Mouse (Mus musculus) liver, adult 2 months (tissue): ENCODE results near the gene Mief2.

Experiments
- CTCF ChIP-seq: fragments of 200-500 bp; IDR thresholded peaks from 2 replicates; pipeline ENCODE4 v1.5.1; 2011; ENCODE audit warnings: low read depth, low read length, control low read depth
- POLR2A ChIP-seq: fragments of 200-500 bp; IDR thresholded peaks from 2 replicates; pipeline ENCODE4 v1.6.1; 2011; ENCODE audit warnings: low read length, control low read depth; ENCODE audit not compliant: insufficient read depth; ENCODE audit errors: extremely low read depth

DNA sequence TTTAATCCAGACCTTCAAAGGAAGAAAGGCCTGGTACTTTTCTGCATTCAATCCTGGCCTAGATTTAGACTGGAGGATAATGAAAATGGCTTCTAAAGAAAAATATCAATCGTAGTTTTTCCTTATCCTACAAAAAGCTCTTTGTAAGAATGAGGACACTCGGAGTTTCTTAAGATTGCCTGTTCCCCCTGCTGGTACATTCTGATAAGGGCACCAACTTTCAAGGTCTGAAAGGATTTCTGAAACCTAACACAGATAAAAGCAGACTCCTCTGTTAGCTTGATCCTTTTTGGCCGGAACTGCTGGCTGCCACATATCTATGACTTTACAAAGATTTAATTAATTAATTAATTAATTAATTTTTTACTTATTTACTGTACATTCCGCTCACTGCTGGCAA lies 38.8 kb downstream of the Mief2 start:
- TF ChIP-seq CTCF: no peak
- TF ChIP-seq POLR2A: no peak
